Mouse (Mus musculus): Measurements from ENCODE around the gene Kcnn4.

Gene Kcnn4

DNA sequence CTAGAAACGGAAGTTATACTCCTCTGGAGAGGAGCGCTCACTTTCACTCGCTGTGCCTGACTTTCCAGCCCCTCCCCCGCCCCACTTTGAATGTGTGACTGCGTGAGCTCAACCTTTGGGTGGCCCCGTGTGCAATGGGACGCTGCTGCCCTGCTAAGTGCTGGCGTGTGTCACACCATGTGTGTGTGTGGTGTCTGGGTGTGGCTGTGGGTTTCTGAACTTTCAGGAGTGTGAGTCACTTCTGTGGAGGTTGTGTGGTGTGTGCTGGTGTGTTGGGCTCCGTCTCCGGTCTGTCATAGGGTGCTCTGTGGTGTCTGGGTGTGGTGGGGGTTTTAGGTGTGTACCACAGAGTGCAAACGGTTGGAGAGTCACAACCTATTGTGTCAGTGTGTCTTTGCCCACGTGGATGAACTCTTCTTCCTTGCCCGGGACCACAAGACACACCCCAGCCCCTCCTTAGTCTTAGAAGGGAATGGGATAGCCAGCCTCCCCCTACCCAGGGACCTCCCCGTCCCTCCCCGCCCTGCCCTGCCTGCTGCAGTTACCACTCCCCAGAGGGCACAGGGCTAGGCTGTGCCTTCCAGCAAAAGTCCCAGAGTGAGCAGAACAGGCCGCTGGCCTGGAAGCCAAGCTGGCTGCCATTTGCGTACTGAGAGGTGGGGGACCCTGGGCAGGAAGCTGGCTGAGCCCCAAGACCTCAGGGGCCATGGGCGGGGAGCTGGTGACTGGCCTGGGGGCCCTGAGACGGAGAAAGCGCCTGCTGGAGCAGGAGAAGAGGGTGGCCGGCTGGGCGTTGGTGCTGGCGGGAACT is at the start of gene Kcnn4:
TSS of gene Kcnn4 (plus strand) at position 533 of the 811 bp plus-strand sequence.
- no peak for DNase-seq (ENCODE audit: low read depth, low spot score)

DNA sequence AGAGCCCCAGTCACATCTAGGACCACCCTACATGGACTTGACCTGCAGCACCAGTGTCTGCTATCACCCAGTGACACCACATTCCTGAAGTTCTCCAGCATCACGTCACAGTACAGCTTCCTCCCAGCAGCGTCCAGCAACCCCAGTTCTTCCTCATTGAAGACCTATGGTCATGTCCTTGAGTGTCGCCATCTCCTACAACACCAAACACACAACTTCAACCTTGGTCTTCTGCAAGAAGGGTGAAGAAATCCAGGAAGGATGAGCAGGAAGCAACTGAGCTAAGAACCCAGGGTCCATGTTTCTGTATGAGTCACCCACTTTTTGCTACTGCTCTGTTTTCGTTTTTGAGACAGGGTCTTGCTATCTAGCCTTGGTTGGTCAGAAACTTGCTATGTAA is 47.5 kb upstream of the Kcnn4 start:
- DNase-seq (ENCODE audit: low read depth, low spot score) = no peak

DNA sequence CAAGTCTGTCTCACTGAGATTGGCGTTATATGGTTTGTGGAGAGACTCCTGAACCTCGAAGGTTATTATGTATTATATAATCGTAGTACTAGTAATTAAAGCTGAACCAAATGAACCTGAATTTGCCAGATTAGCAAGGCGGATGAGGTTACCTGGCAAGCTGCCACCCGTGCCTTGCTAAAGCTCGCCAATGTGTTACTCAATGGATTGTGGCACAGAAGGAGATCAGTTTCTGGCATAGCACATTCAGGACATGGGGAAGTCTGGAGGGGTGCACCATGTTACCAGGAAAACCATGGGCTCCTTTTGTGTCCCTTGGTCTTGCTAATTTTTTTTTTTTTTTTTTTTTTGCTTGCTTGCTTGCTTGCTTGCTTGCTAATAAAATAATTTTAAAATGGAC is 44.9 kb upstream of the Kcnn4 start:
- no peak for DNase-seq (ENCODE audit: low read depth, low spot score)

DNA sequence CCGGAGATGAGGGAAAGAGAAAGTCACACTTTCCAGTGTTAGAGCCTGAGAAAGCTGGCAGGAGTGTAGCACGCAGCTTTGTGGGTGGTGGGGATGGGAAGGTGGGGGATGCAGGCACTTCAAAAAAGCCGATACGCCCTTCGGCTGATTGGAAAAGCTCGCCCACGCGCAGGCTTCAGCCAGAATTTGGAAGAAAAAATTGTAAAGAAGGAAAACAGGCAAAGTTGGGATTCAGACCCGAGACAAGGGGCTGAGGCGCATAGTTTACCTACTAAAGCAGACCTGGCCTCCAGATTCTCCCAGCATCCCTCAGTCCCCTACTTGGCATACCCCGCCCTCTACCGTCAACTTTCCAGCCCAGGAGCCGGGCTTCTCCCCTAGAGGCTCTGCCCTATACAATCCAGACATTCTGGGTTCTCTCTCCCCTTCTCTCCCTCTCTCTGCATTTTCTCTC is 44.4 kb upstream of the Kcnn4 start:
- peak; percentile 27 for DNase-seq (ENCODE audit: low read depth, low spot score)

DNA sequence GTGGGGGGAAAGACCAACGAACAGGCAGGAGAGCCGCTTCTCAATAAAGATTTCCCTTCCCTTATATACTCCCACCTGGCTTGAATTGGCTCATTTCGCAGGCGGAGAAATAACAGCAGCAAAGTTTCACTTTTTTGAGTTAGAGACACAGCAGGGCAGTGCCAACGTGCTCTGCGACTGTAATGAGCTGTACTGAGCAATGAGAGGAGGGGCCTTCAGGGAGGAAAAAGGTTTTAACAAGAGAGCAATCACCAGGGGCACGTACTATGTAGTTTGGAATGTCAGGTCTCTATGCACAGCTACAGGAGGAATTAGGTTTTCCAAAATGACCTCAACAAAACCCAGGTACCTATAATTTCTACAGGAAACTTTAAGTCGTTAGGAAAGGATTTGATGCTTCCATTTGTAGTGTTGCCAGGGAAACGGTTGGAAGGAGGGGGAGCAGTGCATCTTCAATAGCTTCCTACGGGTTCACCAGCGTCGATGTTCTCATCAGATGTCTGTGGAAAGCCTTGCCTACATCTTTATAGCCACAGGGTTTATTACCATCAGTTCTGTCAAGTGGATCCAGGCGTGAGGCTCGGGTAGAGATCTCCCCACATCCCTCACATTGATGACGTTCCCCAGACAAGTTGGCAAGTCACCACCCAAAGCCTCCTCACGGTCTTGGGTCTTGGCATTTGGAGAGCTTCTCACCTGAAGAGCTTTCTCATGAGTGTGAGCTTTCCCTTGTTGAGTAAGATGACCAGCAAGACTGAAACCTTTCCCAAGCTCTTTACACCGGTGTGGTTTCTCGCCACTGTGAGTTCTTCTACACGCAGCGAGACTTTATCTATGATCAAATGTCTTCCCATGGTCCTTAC is 43.6 kb upstream of the Kcnn4 start:
- no peak for DNase-seq (ENCODE audit: low read depth, low spot score)

DNA sequence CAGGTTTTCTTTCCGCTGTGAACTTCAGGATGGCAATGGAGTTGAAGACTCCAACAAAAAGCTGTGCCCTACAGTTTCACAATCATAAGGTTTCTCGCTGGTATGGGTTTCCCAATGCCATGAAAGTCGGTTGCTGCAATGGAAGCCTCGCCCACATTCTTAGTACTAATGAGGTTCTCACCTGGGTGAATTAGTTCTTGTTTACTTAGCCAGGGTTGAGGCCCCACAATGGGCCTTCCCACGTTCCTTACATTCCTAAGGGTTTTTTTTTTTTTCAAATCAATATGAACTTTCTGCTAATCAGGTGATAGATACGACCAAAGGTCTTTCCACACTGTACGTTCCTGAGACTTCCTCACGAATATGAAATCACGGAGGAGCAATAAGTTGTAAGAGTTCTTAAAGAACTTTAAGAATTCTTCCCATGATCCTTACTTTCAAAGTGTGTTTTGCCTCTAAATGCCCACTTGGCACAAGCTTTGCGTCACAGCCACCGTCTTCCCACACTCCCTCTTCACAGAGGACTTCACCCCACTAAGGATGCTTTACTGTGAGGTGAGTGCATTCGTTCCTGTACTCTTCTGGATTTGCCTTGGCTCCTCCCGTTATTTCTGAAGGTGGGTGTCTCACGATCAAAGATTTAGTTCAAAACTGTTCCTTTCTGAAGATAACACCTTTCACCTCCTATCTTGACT is 42.6 kb upstream of the Kcnn4 start:
- no peak for DNase-seq (ENCODE audit: low read depth, low spot score)

DNA sequence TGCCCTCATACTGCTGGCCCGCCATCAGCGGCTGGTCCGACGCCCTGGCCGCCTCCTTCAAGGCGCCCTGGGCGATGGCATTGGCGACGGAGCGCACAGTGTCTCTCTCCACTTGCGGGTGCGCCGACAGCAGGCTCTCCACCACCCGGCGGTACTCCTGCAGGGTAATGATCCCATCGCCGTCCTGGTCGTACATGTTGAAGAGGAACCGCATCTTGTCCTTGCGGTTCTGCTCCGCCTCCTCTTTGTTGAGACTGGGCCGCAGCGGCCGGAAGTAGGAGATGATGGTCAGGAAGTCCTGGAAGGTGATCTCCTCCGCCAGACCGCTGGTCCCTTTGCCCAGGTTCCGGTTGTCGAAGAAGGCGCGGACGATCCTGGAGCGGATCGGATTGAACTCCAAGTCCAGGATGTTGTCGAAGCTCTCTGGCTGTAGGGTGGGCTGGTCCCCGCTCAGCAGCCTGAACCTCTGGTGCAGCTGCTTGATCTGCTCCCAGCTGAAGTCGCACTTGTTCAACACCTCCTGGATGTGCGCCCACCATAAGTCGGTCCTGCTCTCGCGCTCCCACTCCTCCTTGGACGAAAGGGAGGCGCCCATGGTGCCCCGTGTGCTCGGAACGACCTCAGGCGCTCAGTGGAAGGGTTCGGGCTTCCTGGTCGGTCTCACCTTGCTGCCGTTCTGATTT is 36.6 kb upstream of the Kcnn4 start, which contains the start of gene Tescl:
TSS of gene Tescl (minus strand) at position 633 of the 683 bp plus-strand sequence.
- DNase-seq (ENCODE audit: low read depth, low spot score) = no peak

DNA sequence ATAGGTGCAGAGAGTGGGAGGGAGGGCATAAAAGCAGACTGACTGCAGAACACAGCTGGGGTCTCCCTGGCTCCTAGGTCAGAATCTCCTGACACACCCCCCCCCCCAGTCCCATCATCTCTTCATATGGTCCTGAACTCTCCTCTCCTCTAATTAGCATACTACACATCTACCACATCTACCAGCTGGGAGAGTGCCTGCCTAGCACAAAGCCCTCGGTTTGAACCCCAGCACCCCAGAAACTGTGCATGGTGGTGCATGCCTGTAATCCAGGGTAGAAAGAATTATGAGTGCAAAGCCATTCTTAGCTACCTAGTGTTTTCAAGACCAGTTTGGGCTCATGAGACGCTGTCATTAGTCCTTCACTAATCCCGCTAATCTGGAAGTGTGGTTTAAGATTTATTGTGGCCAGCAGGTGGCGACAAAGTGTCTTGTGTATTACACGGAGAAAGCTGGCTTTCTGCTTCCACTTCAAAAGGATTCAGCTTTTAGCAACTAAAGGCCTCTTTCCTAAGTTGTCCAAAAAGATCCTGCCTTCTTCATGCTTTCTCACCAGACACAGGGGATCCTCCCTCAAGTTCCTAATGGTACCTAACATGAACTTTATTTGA is 34.3 kb upstream of the Kcnn4 start:
- peak; percentile 74 for DNase-seq (ENCODE audit: low read depth, low spot score)

DNA sequence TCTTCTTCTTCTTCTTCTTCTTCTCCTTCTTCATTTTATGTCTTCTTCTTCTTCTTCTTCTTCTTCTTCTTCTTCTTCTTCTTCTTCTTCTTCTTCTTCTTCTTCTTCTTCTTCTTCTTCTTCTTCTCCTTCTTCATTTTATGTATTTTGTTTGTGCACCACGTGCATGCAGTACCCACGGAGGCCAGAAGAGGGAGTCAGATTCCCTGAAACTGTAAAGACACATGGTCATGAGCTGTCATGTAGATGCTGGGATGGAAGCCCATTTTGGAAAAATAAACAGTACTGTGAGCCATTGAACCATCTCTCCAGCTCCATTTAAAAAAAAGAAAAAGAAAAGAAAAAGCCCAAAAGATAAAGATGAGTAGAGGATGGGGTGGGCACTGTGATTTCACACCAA is 31.8 kb upstream of the Kcnn4 start:
- DNase-seq (ENCODE audit: low read depth, low spot score) = no peak

DNA sequence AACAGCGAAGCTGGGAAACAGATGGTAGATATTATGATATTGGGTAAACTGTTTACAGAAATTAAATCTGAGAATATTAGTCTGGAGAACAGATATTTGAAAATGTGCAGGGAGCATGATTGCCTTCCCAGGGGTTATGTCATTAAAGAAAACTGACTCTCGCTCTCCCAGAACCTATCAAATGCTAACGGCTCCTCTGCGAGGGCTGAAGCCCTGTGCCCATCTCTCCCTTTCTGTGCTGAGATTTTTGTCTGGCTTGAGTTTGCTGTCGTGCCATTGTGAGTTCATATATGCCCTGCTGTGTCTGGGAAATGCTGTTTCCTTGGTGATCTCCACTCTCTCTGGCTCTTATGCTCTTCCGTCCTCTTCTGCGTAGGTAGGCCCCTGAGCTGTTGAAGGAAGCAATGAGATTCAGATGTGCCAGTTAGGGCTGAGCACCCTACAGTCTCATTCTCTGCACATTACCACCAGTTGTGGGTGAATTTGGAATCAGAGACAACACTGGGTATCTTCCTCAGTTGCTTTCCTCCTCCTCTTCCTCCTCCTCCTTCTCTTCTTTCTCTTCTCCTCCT is 26.3 kb upstream of the Kcnn4 start:
- no peak for DNase-seq (ENCODE audit: low read depth, low spot score)

DNA sequence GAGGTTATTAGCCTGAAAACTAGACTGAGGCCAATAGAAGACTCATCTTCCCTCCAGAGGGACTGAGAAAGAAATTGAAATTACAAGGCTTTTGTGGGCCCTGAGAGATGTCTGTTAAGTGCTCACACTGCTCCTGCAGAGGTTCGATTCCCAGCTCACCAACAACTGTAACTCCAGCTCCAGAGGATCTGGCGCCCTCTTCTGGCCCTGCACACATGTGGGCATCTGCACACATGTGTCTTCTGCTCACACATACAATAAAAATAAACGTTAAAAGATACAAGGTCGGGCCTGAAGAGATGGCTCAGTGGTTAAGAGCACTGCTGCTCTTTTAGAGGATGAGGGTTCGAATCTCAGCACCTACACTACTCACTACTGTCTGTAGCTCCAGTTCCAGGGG is 23.6 kb upstream of the Kcnn4 start:
- DNase-seq (ENCODE audit: low read depth, low spot score) = no peak

DNA sequence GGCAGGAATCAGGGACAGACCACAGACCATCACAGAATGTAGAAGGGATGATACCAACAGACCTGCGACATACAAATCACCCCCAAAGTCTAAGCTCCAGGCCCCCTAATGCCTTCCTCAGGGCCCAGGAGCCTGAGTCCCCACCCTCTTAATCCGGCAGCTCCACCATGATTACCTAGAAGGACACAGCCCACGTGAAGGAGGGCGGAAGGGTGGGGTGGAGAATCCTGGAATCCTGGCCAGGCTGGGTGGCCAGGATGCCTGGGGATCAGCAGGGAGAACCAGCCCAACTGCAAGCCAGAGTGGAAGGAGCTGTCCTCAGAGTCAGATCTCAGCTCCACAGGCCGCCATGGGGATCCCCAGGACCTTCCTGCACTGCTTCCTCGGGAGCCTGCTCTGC is 21.2 kb upstream of the Kcnn4 start, which contains the start of gene Lypd5:
TSS of gene Lypd5 (plus strand) at position 301 of the 400 bp plus-strand sequence.
- no peak for DNase-seq (ENCODE audit: low read depth, low spot score)

DNA sequence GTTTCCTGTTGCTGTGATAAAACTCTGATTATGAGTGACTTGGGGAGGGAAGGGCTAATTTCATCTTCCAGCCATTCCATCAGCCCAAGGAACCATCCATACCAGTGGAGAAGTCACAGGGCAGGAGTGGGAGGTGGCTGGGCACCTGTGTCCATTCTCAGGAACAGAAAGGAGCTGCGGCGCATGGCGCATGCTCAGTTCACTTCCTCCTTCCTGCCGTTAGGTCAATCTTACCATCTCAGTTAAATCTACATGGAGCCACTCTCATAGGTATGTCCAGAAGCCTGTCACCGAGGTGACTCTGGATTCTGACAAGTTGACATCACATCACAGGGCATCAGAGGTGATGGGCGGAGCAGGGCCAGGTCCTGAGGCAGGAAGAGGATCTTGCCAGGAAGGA is 14.4 kb upstream of the Kcnn4 start:
- DNase-seq (ENCODE audit: low read depth, low spot score) = no peak

DNA sequence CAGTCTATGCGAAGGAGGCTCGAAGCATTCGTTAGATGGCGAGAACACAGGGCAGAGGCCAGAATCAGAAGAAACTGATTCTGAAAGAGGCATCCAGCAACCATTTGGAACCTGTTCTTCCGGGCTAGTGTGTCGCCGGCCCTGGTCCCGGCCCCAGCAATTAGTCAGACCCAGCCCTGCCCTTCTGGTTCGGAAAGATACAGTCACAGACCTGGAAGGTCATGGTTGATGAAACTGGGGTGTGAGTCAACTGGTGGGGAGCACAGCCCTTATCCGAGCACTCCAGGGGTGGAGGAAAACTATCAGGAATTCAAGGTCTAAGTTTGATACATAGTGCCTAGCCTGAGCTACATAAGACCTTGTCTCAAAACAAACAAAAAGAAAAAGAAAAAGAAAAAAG is 14.0 kb upstream of the Kcnn4 start:
- DNase-seq (ENCODE audit: low read depth, low spot score) = no peak

DNA sequence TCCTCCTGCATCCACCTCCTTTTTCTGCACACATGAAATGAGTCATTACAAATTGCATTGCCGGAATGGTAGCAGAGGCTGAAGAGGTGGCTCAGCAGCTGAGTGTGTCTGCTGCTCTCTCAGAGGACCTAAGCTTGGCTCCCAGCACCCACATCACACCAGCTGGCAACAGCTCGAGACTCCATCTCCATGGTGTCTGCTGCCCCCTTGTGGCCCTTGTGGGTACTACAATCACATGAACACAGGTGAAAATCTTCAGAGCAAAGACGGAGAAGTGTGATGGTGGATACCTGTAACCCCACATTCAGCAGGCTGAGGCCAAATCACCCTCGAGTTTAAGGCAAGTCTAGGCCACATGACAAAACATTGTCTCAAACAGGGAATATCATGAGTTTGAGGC is 12.2 kb upstream of the Kcnn4 start:
- DNase-seq (ENCODE audit: low read depth, low spot score) = no peak

DNA sequence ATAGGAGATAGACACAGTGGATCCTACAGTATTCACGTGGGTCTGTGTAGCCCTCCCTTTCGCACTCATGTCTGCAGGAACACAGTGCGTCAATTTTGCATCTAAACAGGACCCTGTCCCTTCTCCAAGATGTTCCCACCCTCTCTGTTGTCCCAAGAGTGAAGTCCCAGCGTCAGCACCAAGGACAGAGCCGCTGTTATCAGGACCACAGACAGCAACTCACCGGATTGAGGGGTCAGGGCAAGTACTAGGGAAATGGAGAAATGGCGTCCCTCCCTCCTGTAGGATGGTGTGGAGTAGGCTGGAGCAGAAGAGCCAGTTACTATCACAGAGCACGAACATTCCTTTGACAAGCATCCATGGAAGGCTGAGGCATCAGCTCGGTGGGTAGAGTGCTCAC is 10.8 kb upstream of the Kcnn4 start:
- peak; percentile 68 for DNase-seq (ENCODE audit: low read depth, low spot score)

DNA sequence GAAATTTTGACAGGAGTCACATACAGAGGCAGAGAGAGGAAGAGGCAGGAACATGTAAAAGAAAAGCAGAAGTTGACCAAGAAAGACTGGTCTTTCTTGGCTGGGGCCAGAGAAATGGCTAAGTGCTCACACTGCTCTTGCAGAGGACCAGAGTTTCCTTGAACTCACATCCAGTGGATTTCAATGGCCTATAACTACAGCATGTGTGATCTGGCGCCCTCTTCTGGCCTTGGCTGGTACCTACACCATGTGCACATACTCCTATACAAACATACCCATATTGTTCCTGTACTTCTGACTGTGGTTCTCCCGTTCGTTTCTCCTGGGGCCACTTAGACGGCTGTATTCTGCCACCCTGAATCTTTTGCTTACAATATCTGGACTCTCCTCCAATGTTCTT is 9.1 kb upstream of the Kcnn4 start:
- no peak for DNase-seq (ENCODE audit: low read depth, low spot score)

DNA sequence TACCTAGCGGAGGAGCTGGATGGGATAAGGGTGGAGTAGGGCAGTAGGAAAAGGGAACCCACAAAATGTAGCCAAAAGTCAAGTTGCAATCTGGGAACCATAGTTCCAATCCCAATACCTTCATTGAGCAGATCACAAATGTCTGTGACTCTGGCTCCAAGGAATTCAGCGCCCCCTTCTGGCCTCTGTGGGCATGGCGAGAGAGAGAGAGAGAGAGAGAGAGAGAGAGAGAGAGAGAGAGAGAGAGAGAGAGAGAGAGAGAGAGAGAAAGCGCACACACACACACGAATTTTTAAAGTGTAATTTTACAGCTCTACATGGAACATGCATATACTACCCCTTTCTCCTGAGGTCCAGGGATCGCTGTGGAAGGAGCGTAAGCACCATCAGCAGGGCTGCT is 6.8 kb upstream of the Kcnn4 start:
- peak; percentile 56 for DNase-seq (ENCODE audit: low read depth, low spot score)

DNA sequence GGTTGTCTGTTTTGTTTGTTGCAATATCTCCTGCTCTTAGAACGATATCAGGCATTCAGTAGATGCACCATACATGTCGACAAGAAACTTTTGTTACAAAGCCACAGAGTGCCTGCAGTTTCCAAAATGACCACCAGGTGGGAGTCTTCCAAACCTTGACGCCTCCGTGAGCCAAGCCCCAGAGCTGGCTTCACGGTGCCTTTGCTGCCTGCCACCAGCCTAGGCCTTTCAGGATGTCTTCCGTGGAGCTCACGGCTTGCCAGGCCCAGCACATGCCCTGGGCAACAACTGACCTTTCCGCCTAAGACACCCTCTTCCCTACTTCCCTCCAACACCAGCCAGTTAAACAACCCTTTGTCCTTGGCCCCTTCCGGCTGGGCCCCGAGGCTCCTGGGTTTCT is 5.2 kb upstream of the Kcnn4 start:
- DNase-seq (ENCODE audit: low read depth, low spot score) = peak; percentile 88

DNA sequence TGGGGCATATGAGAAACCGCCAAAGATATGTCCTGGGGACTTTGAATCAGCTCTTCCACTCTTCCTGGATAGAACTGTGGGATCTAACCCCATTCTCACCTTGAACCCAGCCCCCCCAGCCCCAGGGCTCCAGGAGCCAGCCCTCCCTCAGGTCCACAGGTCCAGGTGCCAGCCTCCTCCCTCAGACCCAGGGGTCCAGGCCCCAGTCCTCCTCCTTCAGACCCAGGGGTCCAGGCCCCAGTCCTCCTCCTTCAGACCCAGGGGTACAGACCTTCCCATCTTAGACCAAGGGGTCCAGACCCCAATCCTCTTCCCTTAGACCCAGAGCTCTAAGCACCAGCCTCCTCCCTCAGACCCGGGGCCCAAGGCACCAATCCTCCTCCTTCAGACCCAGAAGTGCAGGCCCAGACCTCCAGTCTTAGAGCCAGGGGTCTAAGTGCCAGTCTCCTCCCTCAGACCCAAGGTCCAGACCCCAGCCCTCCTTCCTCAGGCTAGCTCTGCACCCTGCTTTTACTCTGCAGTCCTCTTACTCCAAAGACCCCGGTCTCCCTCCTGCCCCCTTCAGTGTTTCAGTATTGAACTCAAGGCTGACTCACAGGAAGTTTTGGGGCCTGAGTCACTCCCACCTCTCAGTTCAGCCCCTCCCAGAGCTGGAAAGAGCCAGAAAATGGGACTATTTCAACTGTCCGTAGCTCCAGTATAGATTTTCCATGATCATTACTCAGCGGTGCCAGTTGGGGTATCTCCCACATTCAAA is 4.6 kb upstream of the Kcnn4 start:
- DNase-seq (ENCODE audit: low read depth, low spot score) = no peak
